ENCODE assay signal across 8 mouse cellular contexts in genomic region chr13:17944078-17944917, GRCm38 (mm10). TPM values are rescaled to one million over a fixed set of nuclear protein-coding genes. Genes with fewer than 3 reads are reported as not detected.
DNase-seq lines count a peak whose midpoint lies in the region; ATAC-seq and TF ChIP-seq lines count a peak whose summit lies in the region.

Gene Rala, minus strand, starts transcription at chr13:17944239.

- 10% methylated on average over 48 of the region's 69 CpGs for WGBS in forebrain, embryonic 15.5 days
- 5% methylated on average over 68 of the region's 69 CpGs for WGBS in lung, embryonic 14.5 days
- WGBS in olfactory bulb, adult 2 months = 7% methylated on average over 69 of the region's 69 CpGs
- 8% methylated on average over 67 of the region's 69 CpGs for WGBS in thymus, adult 2 months

- H3K27ac ChIP-seq in forebrain, embryonic 15.5 days (replicated peaks) = peak within 1 kb of the TSS; percentile 93
- peak within 1 kb of the TSS; percentile 98 for H3K27ac ChIP-seq in layer of hippocampus, adult 2 months
- H3K27ac ChIP-seq in lung, embryonic 14.5 days (ENCODE audit: low read depth) = peak within 1 kb of the TSS; percentile 90
- peak within 1 kb of the TSS; percentile 91 for H3K27ac ChIP-seq in olfactory bulb, adult 2 months (ENCODE audit: insufficient read depth, low read depth, low read length)
- H3K27ac ChIP-seq in thymus, adult 2 months (ENCODE audit: control insufficient read depth, insufficient read depth, low read length) = no peak within 1 kb of the TSS

- H3K9ac ChIP-seq in forebrain, embryonic 15.5 days (replicated peaks) = peak within 1 kb of the TSS; percentile 84
- H3K9ac ChIP-seq in lung, embryonic 14.5 days = peak within 1 kb of the TSS; percentile 85

- TF ChIP-seq CTCF in layer of hippocampus, adult 2 months (conservative IDR thresholded peaks at IDR 0.05) = no peak
- no peak for TF ChIP-seq CTCF in lung, embryonic 14.5 days (IDR thresholded peaks at IDR 0.05; ENCODE audit: low read depth)
- no peak for TF ChIP-seq CTCF in olfactory bulb, adult 2 months (IDR thresholded peaks at IDR 0.05; ENCODE audit: insufficient read depth, low read depth, low read length)
- TF ChIP-seq CTCF in thymus, adult 2 months (IDR thresholded peaks at IDR 0.05; ENCODE audit: borderline replicate concordance, control insufficient read depth, extremely low read depth, insufficient read depth, low read length, poor library complexity) = no peak

- peak; percentile 83 for TF ChIP-seq POLR2A in olfactory bulb, adult 2 months (IDR thresholded peaks at IDR 0.05; ENCODE audit: insufficient read depth, low read depth, low read length)
- TF ChIP-seq POLR2A in thymus, adult 2 months (IDR thresholded peaks at IDR 0.05; ENCODE audit: control insufficient read depth, extremely low read depth, insufficient read depth, low read length, poor library complexity) = peak; percentile 68; the same call in 1 of the 2 replicates

- peaks cover 23% of the 10 kb centered on the region for H3K4me1 ChIP-seq in forebrain, embryonic 15.5 days
- H3K4me1 ChIP-seq in lung, embryonic 14.5 days (ENCODE audit: insufficient read depth) = peaks cover 4% of the 10 kb centered on the region; the same call in 1 of the 2 replicates
- no peaks in the 10 kb centered on the region for H3K4me1 ChIP-seq in olfactory bulb, adult 2 months (ENCODE audit: control insufficient read depth, insufficient read depth, low read length)
- H3K4me1 ChIP-seq in thymus, adult 2 months (replicated peaks; ENCODE audit: control insufficient read depth, insufficient read depth, low read length) = 0 out of 2 replicates have a peak, but pooled peaks cover 3% of the 10 kb centered on the region

- H3K27me3 ChIP-seq in forebrain, embryonic 15.5 days = no peaks in the 10 kb centered on the region
- no peaks in the 10 kb centered on the region for H3K27me3 ChIP-seq in lung, embryonic 14.5 days (ENCODE audit: insufficient read depth, low read length)
- H3K27me3 ChIP-seq in thymus, adult 2 months (ENCODE audit: control insufficient read depth, insufficient read depth, low read length) = no peaks in the 10 kb centered on the region

- no peaks in the 10 kb centered on the region for H3K9me3 ChIP-seq in forebrain, embryonic 15.5 days
- no peaks in the 10 kb centered on the region for H3K9me3 ChIP-seq in lung, embryonic 14.5 days (ENCODE audit: low read depth, low read length)

- intact Hi-C loops in heart, postnatal 25 days (cut with DNase I) = loop anchor here (1.0 to 10.0 kb wide), 3 partner anchors 48 to 249 kb away; partner anchors contain the start of genes Cdk13, Mplkip and Sugct

- peak within 1 kb of the TSS; percentile 84 for H3K4me3 ChIP-seq in forebrain, embryonic 15.5 days
- H3K4me3 ChIP-seq in layer of hippocampus, adult 2 months = peak within 1 kb of the TSS; percentile 61
- H3K4me3 ChIP-seq in lung, embryonic 14.5 days (ENCODE audit: low read depth, low read length) = peak within 1 kb of the TSS; percentile 86
- H3K4me3 ChIP-seq in olfactory bulb, adult 2 months (ENCODE audit: insufficient read depth, low read depth, low read length) = peak within 1 kb of the TSS; percentile 89
- peak within 1 kb of the TSS; percentile 87 for H3K4me3 ChIP-seq in thymus, adult 2 months (ENCODE audit: control insufficient read depth, insufficient read depth, low read length)

- peak within 1 kb of the TSS; percentile 66 for H3K4me2 ChIP-seq in forebrain, embryonic 15.5 days (replicated peaks)
- peak within 1 kb of the TSS; percentile 62 for H3K4me2 ChIP-seq in lung, embryonic 14.5 days

- no peaks in the 10 kb centered on the region for H3K36me3 ChIP-seq in forebrain, embryonic 15.5 days
- peaks cover 3% of the 10 kb centered on the region; the same call in 1 of the 2 replicates for H3K36me3 ChIP-seq in lung, embryonic 14.5 days (ENCODE audit: insufficient read depth)
- H3K36me3 ChIP-seq in thymus, adult 2 months (ENCODE audit: control insufficient read depth, insufficient read depth, low read length) = no peaks in the 10 kb centered on the region

- ATAC-seq in forebrain, embryonic 15.5 days (replicated peaks) = peak; percentile 100
- ATAC-seq in lung, embryonic 14.5 days (ENCODE audit: insufficient read depth) = peak; percentile 100

- DNase-seq in ES-CJ7 (ENCODE audit: low read depth, low spot score) = peak; percentile 76
- peak; percentile 92 for DNase-seq in cerebellum, adult 11 months
- peak; percentile 89 for DNase-seq in heart, postnatal 25 days (ENCODE audit: low spot score)
- DNase-seq in layer of hippocampus, adult 2 months (ENCODE audit: low spot score in 2 of 2) = peak; percentile 92 to 95
- DNase-seq in lung, embryonic 14.5 days = peak; percentile 93
- peak; percentile 96 for DNase-seq in thymus, adult 2 months

RNA-seq across cellular contexts. Expression of gene Rala, which starts in this region (rescaled TPM):
- 215 and 222 TPM in 2 replicates for polyA plus RNA-seq in forebrain, embryonic 15.5 days (2015; fragmentation: Nextera tagmentation; extraction: Ambion mirVana)
- total RNA-seq in heart, postnatal 25 days (2021) = 10 to 100 TPM; 39.0 to 40.9 TPM
- total RNA-seq in layer of hippocampus, adult 2 months (2021) = 10 to 100 TPM; 58.7 to 59.4 TPM
- 107 and 109 TPM in 2 replicates for polyA plus RNA-seq in lung, embryonic 14.5 days (2014; fragmentation: Nextera tagmentation; extraction: Ambion mirVana)
- polyA plus RNA-seq in olfactory bulb, adult 2 months (2012; ENCODE audit: insufficient read depth, insufficient read length, low replicate concordance, missing spikeins) = not detected in 2 replicates
- polyA plus RNA-seq in thymus, adult 2 months (2012; rRNA removed) = 14.5 and 16.7 TPM in 2 replicates
